Mouse (Mus musculus): ENCODE data around the gene Man2b1. TPM values are rescaled to one million over a fixed set of nuclear protein-coding genes. Genes with fewer than 3 reads are reported as not detected.
A peak's percentile ranks its signal among the peaks of the same experiment; 100 is the strongest.

The Man2b1 gene
- total and polyA plus RNA-seq, 3 experiments = 10.8 to 24.7 TPM; not detected in 1

DNA sequence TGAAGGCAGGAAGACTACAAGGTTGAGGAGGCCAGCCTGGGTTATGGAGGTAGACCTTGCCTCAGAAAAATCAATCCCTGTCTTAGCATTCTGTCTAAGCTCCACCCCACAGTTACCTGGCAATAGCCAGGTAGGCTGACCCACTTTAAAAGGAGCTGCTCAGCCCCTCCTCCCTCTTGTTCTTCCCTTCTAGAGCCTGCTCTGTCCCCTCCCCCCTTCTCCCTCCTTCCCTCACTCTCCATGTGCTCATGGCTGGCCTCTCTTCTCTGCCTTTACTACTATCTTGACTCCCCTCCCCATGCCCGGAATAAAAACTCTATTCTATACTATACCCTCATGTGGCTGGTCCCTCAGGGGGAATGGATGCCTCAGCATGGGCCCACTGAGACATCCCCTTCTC is 49.2 kb upstream of the Man2b1 start:
- Histone ChIP-seq H3K36me3 (ENCODE audit: control insufficient read depth in 1 of 2, insufficient read depth in 2 of 2, low read length in 2 of 2) (peaks cover 4 to 12% of the 10 kb centered on the region in 2 experiments; a peak in 3 of 4 replicates), H3K27me3 (ENCODE audit: control insufficient read depth in 1 of 2, insufficient read depth in 2 of 2, low read length in 2 of 2) (no peaks in the 10 kb centered on the region), H3K79me2 (ENCODE audit: control insufficient read depth, insufficient read depth, low read length, poor library complexity) (peaks cover 34% of the 10 kb centered on the region), H3K4me3 (ENCODE audit: control insufficient read depth in 1 of 2, insufficient read depth in 1 of 2, low read depth in 2 of 2, low read length in 2 of 2) (no peak overlapping the region), H3K27ac (ENCODE audit: control insufficient read depth, low read depth, low read length) (no peak overlapping the region), H3K9me3 (replicated peaks; ENCODE audit: insufficient read depth, low read length) (no peaks in the 10 kb centered on the region), H3K4me1 (ENCODE audit: control insufficient read depth in 1 of 2, insufficient read depth in 2 of 2, low read length in 2 of 2) (peaks cover 1 to 4% of the 10 kb centered on the region in 2 experiments), H3K9ac (ENCODE audit: control insufficient read depth, low read depth, low read length, poor library complexity, severe bottlenecking) (no peak overlapping the region)
- DNase-seq (ENCODE audit: low read depth, low spot score) = no peak
- TF ChIP-seq MAX (IDR thresholded peaks at IDR 0.05; ENCODE audit: low read length) (no peak), ZMIZ1 (IDR thresholded peaks at IDR 0.05; ENCODE audit: low read depth, low read length) (0 out of 2 replicates have a peak, but pooled peaks have one; percentile 17), POLR2AphosphoS2 (IDR thresholded peaks at IDR 0.05; ENCODE audit: low read length) (no peak)

DNA sequence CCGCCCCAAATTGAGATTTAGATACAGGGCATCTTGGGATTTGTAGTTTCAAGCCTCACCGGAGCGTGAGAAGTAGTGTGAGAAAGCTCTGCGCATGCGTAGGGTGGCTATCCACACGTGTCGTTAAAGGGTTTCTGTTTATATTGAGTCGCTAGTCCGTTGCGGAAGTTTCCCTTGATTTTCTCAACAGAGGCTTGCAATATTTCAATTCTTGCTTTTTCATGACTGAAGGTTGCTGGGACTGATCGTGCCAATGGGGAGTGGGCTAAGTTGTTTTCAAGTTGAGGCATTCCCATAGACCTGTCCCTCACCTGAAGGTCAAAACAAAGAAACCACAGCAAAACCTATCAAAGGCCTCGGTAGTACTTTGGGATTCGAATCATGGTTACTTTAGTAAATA is 48.3 kb upstream of the Man2b1 start:
- Histone ChIP-seq H3K4me3 (ENCODE audit: control insufficient read depth in 1 of 2, insufficient read depth in 1 of 2, low read depth in 2 of 2, low read length in 2 of 2) (peak overlapping the region in 1 of 2 experiments; percentile 65; a peak in 2 of 4 replicates), H3K4me1 (ENCODE audit: control insufficient read depth in 1 of 2, insufficient read depth in 2 of 2, low read length in 2 of 2) (peaks cover 3 to 4% of the 10 kb centered on the region in 2 experiments), H3K9ac (ENCODE audit: control insufficient read depth, low read depth, low read length, poor library complexity, severe bottlenecking) (peak overlapping the region; percentile 96), H3K9me3 (replicated peaks; ENCODE audit: insufficient read depth, low read length) (no peaks in the 10 kb centered on the region), H3K79me2 (ENCODE audit: control insufficient read depth, insufficient read depth, low read length, poor library complexity) (peaks cover 34% of the 10 kb centered on the region), H3K27me3 (ENCODE audit: control insufficient read depth in 1 of 2, insufficient read depth in 2 of 2, low read length in 2 of 2) (no peaks in the 10 kb centered on the region), H3K27ac (ENCODE audit: control insufficient read depth, low read depth, low read length) (peak overlapping the region; percentile 97; the same call in 1 of the 2 replicates), H3K36me3 (ENCODE audit: control insufficient read depth in 1 of 2, insufficient read depth in 2 of 2, low read length in 2 of 2) (peaks cover 4 to 17% of the 10 kb centered on the region in 2 experiments)
- DNase-seq (ENCODE audit: low read depth, low spot score) = no peak
- TF ChIP-seq HCFC1 (IDR thresholded peaks at IDR 0.05; ENCODE audit: low read depth, low read length) (peak; percentile 53; the same call in 1 of the 2 replicates), MXI1 (IDR thresholded peaks at IDR 0.05; ENCODE audit: low read depth, low read length) (no peak), ZC3H11A (IDR thresholded peaks at IDR 0.05; ENCODE audit: low read depth, low read length) (no peak), POLR2A (IDR thresholded peaks at IDR 0.05; ENCODE audit: control insufficient read depth in 1 of 2, insufficient read depth in 1 of 2, low read depth in 1 of 2, low read length in 2 of 2, poor library complexity in 1 of 2) (0 out of 4 replicates have a peak, but pooled peaks of 1 of the 2 experiments have one; percentile 6)

DNA sequence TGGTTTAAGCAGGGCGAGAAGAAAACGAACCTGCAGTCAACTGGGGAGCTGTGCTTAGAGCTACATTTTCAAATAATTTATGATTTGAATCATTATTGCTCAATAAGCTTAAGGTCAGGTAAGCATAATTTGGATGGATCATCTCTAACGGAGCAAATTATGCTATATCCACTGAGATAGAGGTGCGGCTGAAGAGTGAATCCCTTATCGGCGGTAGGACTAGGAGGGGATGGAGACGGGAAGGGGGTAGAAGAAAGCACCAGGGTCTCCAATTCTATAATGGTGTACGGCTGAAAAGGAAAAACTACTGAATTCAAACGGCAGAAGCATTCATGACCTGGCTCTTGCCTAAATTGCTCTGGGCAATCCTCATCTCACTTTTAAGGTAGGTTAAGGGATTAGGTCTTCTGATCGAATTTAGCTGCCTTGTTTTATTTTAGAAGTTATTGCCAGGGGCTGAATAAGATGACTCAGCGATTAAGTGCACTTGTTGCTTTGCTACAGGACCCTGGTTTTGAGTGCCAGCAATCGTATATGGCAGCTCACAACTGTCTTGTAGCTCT is 47.8 kb upstream of the Man2b1 start:
- Histone ChIP-seq H3K79me2 (ENCODE audit: control insufficient read depth, insufficient read depth, low read length, poor library complexity) (peaks cover 38% of the 10 kb centered on the region), H3K36me3 (ENCODE audit: control insufficient read depth in 1 of 2, insufficient read depth in 2 of 2, low read length in 2 of 2) (peaks cover 8 to 22% of the 10 kb centered on the region in 2 experiments), H3K9ac (ENCODE audit: control insufficient read depth, low read depth, low read length, poor library complexity, severe bottlenecking) (peak overlapping the region; percentile 96), H3K27ac (ENCODE audit: control insufficient read depth, low read depth, low read length) (peak overlapping the region; percentile 97), H3K9me3 (replicated peaks; ENCODE audit: insufficient read depth, low read length) (no peaks in the 10 kb centered on the region), H3K27me3 (ENCODE audit: control insufficient read depth in 1 of 2, insufficient read depth in 2 of 2, low read length in 2 of 2) (no peaks in the 10 kb centered on the region), H3K4me1 (ENCODE audit: control insufficient read depth in 1 of 2, insufficient read depth in 2 of 2, low read length in 2 of 2) (peaks cover 3 to 9% of the 10 kb centered on the region in 2 experiments), H3K4me3 (ENCODE audit: control insufficient read depth in 1 of 2, insufficient read depth in 1 of 2, low read depth in 2 of 2, low read length in 2 of 2) (peak overlapping the region; percentile 65 to 88)
- no peak for DNase-seq (ENCODE audit: low read depth, low spot score)
- TF ChIP-seq POLR2A (IDR thresholded peaks at IDR 0.05; ENCODE audit: control insufficient read depth in 1 of 2, insufficient read depth in 1 of 2, low read depth in 1 of 2, low read length in 2 of 2, poor library complexity in 1 of 2) (peak in 1 of 2 experiments; percentile 25; a peak in 1 of 4 replicates), MAZ (IDR thresholded peaks at IDR 0.05; ENCODE audit: low read depth, low read length) (no peak), MAFK (IDR thresholded peaks at IDR 0.05; ENCODE audit: borderline replicate concordance, low read depth, low read length) (peak; percentile 83; the same call in 1 of the 2 replicates)

Data from MEL (cell line).